Mouse (Mus musculus) midbrain, embryonic 14.5 days (tissue): ENCODE results near the gene Pik3r5. TPM values are rescaled to one million over a fixed set of nuclear protein-coding genes. Genes with fewer than 3 reads are reported as not detected.

Experiments
- ATAC-seq: fragments of 200-750 bp; cut with Nextera tagmentation; 2 replicates; pipeline ENCODE4 v1.8.0; 2017; ENCODE audit warnings: moderate number of reproducible peaks, moderate library complexity; ENCODE audit not compliant: low FRiP score, low TSS enrichment
- DNase-seq: peaks from one replicate; pipeline ENCODE4 v3.0.0-alpha.2; 2015
- H3K27ac ChIP-seq: fragments of 300-500 bp; sonication (generic); replicated peaks from 2 replicates; pipeline ENCODE4 v1.5.1; 2014; ENCODE audit warnings: mild to moderate bottlenecking, low read depth, low read length, moderate library complexity
- H3K27me3 ChIP-seq: fragments of 300-500 bp; sonication (generic); 2 replicates; pipeline ENCODE4 v1.6.1; 2014; ENCODE audit warnings: low read length, control low read depth, mixed read lengths; ENCODE audit not compliant: control insufficient read depth, insufficient read depth
- H3K36me3 ChIP-seq: fragments of 300-500 bp; sonication (generic); 2 replicates; pipeline ENCODE4 v1.6.1; 2014; ENCODE audit warnings: low read length, control low read depth; ENCODE audit not compliant: control insufficient read depth, insufficient read depth
- H3K4me1 ChIP-seq: fragments of 300-500 bp; sonication (generic); 2 replicates; pipeline ENCODE4 v1.6.1; 2014; ENCODE audit warnings: mild to moderate bottlenecking, antibody characterized with exemption, low read length, control low read depth; ENCODE audit not compliant: control insufficient read depth, insufficient read depth
- H3K4me2 ChIP-seq: fragments of 300-500 bp; sonication (generic); 2 replicates; pipeline ENCODE4 v1.6.1; 2014; ENCODE audit warnings: mild to moderate bottlenecking, low read length, moderate library complexity
- H3K4me3 ChIP-seq: fragments of 300-500 bp; sonication (generic); replicated peaks from 2 replicates; pipeline ENCODE4 v1.5.1; 2014; ENCODE audit warnings: low read depth, low read length
- H3K9ac ChIP-seq: fragments of 300-500 bp; sonication (generic); replicated peaks from 2 replicates; pipeline ENCODE4 v1.6.1; 2014; ENCODE audit warnings: mild to moderate bottlenecking, low read length, moderate library complexity
- H3K9me3 ChIP-seq: fragments of 300-500 bp; sonication (generic); 2 replicates; pipeline ENCODE4 v1.6.1; 2016; ENCODE audit warnings: low read length, control low read depth, mixed read lengths; ENCODE audit not compliant: control insufficient read depth
- WGBS: fragments of 180-500 bp; shearing (Covaris S2); extraction: QIAGEN DNeasy Blood & Tissue Kit; methylation state at CpG from one replicate; pipeline ENCODE4 v1.1.7; 2014; 5-methylcytosine and 5-hydroxymethylcytosine counted together
- polyA plus RNA-seq: library from polyadenylated mRNA; unstranded; fragments of >200 nt; fragmentation: Nextera tagmentation; extraction: Ambion mirVana; gene quantifications from 2 replicates; pipeline ENCODE4 v1.2.1, GENCODE M21; 2014

Pik3r5 gene
- polyA plus RNA-seq, 1 experiment from 2014 or later: 0.54 TPM

DNA sequence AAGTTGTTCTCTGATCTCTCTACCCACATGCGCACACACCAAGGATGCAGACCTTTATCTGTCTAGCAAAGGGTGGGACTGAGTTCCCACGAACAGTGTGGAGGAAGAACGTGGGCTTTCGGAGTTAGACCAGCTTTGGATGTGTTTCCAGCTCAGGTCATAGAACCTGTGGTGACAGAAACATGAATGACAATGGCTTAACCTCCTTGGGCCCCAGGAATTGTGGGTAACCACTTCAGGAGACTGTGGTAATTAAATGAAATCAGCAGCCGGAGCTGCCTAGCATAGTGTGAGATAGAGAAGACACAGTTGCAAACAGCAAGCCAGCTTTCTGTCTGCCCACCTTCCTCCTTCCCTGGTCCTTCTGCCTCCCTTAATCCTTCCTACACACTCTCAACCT is 32.3 kb downstream of the Pik3r5 start:
- no peaks in the 10 kb centered on the region for H3K9me3 ChIP-seq
- ATAC-seq (no peak), DNase-seq (no peak)
- H3K36me3 ChIP-seq: no peaks in the 10 kb centered on the region
- H3K4me2 ChIP-seq: no peak overlapping the region
- H3K4me1 ChIP-seq: no peaks in the 10 kb centered on the region
- H3K27ac ChIP-seq: no peak overlapping the region
- 77% methylated on average over 5 of the region's 5 CpGs for WGBS
- no peaks in the 10 kb centered on the region for H3K27me3 ChIP-seq
- H3K9ac ChIP-seq: no peak overlapping the region
- H3K4me3 ChIP-seq: no peak overlapping the region

DNA sequence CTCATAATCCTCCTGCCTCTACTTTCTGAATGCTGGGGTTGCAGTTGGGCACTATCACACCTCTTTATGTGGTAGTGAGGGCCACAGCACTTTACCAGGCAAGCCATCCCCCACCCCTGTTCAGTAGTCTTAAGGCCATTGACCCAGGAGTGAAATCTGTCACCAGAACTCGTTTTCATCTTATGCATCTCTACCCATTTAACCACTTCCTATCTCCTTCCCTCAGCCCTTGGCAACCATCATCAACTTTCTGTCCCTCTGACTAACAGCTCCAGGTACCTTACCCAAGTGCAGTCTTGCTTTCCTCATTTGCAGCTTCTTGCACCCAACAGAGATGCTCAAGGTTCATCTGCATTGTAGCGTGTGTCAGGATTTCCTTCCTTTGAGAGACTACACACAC is 33.2 kb downstream of the Pik3r5 start:
- Histone ChIP-seq H3K4me1 (no peaks in the 10 kb centered on the region), H3K9ac (no peak overlapping the region), H3K36me3 (no peaks in the 10 kb centered on the region), H3K9me3 (no peaks in the 10 kb centered on the region), H3K27ac (no peak overlapping the region), H3K4me3 (no peak overlapping the region), H3K4me2 (no peak overlapping the region), H3K27me3 (no peaks in the 10 kb centered on the region)
- WGBS: 77% methylated on average over 2 of the region's 2 CpGs
- ATAC-seq: no peak
- DNase-seq: no peak

DNA sequence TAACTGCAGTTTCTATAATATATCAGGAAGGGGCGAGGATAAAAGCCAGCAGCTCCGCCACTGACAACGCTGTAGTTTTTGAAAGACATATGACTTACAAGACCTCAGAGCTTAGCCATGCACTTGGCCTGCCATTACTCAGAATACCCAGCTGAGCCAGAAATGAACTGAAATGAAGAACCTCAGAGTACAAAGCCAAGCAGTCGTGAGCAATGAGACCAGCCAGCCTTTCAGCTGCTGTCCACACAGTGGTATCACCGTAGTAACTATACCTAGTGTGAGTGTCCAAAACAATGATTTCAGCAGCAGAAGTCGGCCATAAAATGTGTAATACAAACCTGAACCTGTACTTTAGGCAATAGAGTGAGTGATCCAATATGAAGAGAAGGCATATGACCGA is 35.5 kb downstream of the Pik3r5 start:
- Histone ChIP-seq H3K9ac (no peak overlapping the region), H3K4me3 (no peak overlapping the region), H3K36me3 (no peaks in the 10 kb centered on the region), H3K4me1 (no peaks in the 10 kb centered on the region), H3K27me3 (no peaks in the 10 kb centered on the region), H3K27ac (no peak overlapping the region), H3K9me3 (no peaks in the 10 kb centered on the region), H3K4me2 (no peak overlapping the region)
- no peak for ATAC-seq
- 86% methylated on average over 7 of the region's 7 CpGs for WGBS
- no peak for DNase-seq

DNA sequence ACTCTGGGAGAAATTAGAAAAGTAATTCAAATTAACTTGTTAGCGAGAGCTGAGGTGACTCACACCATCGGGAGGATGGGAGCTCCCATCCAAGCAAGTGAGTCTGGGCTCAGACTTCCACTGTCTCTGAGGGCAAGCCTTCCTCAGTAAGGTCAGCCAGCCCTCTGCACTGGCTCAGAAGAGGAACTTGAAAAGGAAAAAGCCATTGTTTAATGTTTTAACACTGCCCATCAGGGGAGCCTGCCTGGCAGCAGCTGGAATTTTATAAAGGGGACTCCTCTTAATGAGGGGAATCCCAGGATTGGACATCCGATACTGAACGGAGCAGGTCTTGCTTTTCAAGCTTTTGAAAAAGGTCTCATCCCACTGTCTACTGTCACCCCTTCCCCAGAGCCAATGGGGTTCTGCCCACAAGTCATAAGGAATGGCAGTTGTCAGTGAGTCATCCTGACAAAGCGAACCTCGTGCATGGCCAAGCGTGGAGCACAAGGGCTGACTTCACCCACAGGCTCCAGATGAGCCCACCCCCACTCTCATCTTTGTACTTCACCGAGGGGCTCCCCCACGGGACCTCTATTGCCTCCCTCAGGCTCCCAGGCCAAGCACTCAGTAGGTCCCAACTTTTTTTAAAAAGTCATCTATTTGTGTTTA is 36.2 kb downstream of the Pik3r5 start:
- no peaks in the 10 kb centered on the region for H3K4me1 ChIP-seq
- no peaks in the 10 kb centered on the region for H3K36me3 ChIP-seq
- no peak for DNase-seq
- no peak overlapping the region for H3K9ac ChIP-seq
- WGBS: 48% methylated on average over 9 of the region's 9 CpGs
- no peak overlapping the region for H3K4me2 ChIP-seq
- no peaks in the 10 kb centered on the region for H3K27me3 ChIP-seq
- no peak overlapping the region for H3K4me3 ChIP-seq
- no peak overlapping the region for H3K27ac ChIP-seq
- no peak for ATAC-seq
- H3K9me3 ChIP-seq: no peaks in the 10 kb centered on the region

DNA sequence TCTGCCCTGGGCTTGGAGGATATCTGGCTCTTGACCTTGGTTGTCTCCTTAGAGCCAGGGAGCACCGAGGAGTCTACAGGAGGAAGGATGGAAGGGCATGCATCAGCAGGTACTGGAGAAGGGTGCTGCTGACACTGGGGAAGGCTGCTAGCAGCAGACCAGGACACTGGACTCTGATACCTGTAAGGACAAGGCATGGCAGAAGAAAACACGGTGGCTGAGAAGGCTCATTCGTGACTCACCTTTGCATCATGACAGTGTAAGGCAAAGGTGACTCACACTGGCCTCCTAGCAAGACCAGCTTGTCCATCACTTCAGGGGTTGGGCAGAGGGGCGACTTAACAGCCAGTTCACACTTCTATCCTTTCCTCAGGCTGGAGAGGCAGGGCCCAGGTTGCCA is 37.0 kb downstream of the Pik3r5 start:
- ATAC-seq: no peak
- H3K27ac ChIP-seq: no peak overlapping the region
- DNase-seq: no peak
- no peaks in the 10 kb centered on the region for H3K4me1 ChIP-seq
- 87% methylated on average over 4 of the region's 4 CpGs for WGBS
- H3K27me3 ChIP-seq: no peaks in the 10 kb centered on the region
- no peak overlapping the region for H3K4me2 ChIP-seq
- no peak overlapping the region for H3K4me3 ChIP-seq
- H3K9ac ChIP-seq: no peak overlapping the region
- no peaks in the 10 kb centered on the region for H3K36me3 ChIP-seq
- no peaks in the 10 kb centered on the region for H3K9me3 ChIP-seq

DNA sequence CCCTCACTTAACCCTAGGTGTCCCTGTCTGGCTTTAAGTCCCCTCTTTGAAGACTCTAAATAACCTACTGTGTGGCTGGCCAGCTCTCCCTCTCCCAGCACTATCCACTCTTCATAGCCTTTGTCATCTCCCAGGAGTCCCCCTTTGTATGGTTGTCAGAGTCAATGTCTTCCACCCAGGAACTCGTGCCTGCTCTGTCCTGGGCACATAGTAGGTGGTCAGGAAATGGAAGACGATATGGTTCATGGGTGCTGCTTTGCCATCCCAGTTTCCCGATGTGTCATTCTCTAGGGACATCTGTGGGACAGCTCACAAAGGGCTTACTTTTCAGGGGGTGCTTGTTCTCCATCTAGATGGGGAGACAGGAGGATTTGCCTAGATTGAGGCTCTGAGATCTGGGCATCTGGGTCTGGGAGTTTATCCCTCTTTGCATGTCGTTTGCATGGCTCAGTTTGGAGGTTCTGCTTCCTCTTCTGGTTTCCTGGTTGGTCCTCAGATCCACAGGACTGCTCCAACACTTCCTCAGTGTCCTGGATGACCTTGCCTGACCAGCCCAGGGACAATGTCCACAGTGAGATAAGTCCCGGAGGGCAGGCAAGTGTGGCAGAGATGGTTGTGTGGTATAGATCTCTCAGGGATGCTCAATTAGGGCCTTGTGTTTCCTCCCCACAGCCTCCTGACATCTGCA is 40.4 kb downstream of the Pik3r5 start:
- no peak for DNase-seq
- WGBS: 80% methylated on average over 5 of the region's 5 CpGs
- H3K4me3 ChIP-seq: no peak overlapping the region
- ATAC-seq: no peak
- H3K4me2 ChIP-seq: no peak overlapping the region
- no peak overlapping the region for H3K27ac ChIP-seq
- no peaks in the 10 kb centered on the region for H3K4me1 ChIP-seq
- H3K9ac ChIP-seq: no peak overlapping the region
- H3K36me3 ChIP-seq: no peaks in the 10 kb centered on the region
- H3K27me3 ChIP-seq: no peaks in the 10 kb centered on the region
- no peaks in the 10 kb centered on the region for H3K9me3 ChIP-seq

DNA sequence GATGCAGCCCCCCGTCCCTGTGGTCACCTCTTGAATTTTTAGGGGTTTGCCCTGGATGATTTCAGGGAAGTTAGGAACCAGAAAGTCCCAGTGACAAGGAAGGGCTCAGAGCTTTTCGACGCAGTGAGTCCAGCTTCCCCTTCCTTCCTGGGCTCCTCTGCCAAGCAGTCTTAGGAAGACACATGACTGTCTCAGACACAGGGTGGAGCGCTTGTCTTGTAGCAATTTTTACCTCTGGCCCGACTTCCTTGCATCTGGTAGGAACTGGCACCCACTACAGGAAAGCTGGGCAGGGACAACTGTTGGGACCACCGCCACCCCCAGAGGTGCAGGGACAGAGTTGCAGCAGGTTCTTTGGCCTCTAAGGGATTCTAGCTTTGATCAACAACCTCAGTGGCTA is 42.7 kb downstream of the Pik3r5 start:
- Histone ChIP-seq H3K27ac (no peak overlapping the region), H3K27me3 (no peaks in the 10 kb centered on the region), H3K9ac (no peak overlapping the region), H3K4me2 (no peak overlapping the region), H3K36me3 (no peaks in the 10 kb centered on the region), H3K4me3 (no peak overlapping the region), H3K9me3 (no peaks in the 10 kb centered on the region), H3K4me1 (no peaks in the 10 kb centered on the region)
- DNase-seq: no peak
- ATAC-seq: no peak
- WGBS: 86% methylated on average over 6 of the region's 6 CpGs

DNA sequence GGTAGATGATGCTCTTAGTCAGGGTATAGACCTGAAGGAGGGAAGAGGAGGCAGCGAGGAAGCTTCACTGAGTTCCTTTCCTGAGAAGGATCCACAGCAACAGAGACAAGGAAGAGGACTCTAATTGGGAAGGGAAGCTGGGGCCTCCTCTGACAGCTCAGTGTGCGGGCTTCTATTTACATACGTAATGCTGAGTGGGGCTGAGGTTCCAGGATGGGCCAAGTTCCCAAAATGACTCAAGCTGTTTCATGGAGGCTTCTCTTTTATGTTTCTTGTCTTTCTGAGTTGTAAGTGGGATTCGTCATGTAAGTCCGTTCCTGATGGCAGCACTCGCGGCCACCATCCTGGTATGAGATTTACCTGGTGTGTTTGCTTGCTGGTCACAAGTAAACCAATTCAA is 43.8 kb downstream of the Pik3r5 start:
- ATAC-seq (no peak), DNase-seq (no peak)
- 89% methylated on average over 7 of the region's 7 CpGs for WGBS
- no peaks in the 10 kb centered on the region for H3K9me3 ChIP-seq
- H3K4me3 ChIP-seq: no peak overlapping the region
- H3K4me2 ChIP-seq: no peak overlapping the region
- no peaks in the 10 kb centered on the region for H3K27me3 ChIP-seq
- H3K36me3 ChIP-seq: no peaks in the 10 kb centered on the region
- no peaks in the 10 kb centered on the region for H3K4me1 ChIP-seq
- H3K9ac ChIP-seq: no peak overlapping the region
- H3K27ac ChIP-seq: no peak overlapping the region

DNA sequence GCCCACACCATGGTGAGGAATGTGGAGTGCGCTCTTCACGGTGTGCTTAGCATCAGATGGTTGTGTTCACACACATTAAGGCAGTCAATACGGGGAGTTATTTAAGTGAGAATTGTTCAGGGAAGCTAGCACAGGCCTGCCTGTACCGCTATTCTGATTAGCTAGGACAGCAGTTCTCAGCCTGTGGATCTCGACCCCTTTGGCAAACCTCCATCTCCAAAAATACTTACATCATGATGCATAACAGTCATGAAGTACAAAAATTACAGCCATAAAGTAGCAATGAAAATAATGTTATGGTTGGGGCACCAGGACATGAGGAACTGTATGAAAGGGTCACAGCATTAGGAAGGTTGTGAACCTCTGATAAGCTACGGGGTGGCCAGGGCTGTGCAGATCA is 45.7 kb downstream of the Pik3r5 start:
- Histone ChIP-seq H3K27ac (no peak overlapping the region), H3K9me3 (no peaks in the 10 kb centered on the region), H3K36me3 (no peaks in the 10 kb centered on the region), H3K9ac (no peak overlapping the region), H3K27me3 (no peaks in the 10 kb centered on the region), H3K4me2 (no peak overlapping the region), H3K4me1 (no peaks in the 10 kb centered on the region), H3K4me3 (no peak overlapping the region)
- no peak for DNase-seq
- no peak for ATAC-seq
- 95% methylated on average over 6 of the region's 6 CpGs for WGBS
